9 mouse cellular contexts compared by ENCODE assay signal in genomic region chr19:10258279-10259011, GRCm38 (mm10). TPM values are rescaled to one million over a fixed set of nuclear protein-coding genes. Genes with fewer than 3 reads are reported as not detected.
DNase-seq lines count a peak whose midpoint lies in the region; ATAC-seq and TF ChIP-seq lines count a peak whose summit lies in the region.
"Had no signal": no experiment of that assay in that cellular context is flagged by ENCODE, and none has a peak within 500 bp of the region (broad histone marks: within the 10 kb centered on the region; RNA-seq: fewer than 3 reads in every experiment).

No protein-coding gene starts in this region.

- DNase-seq in embryonic facial prominence, embryonic 14.5 days (ENCODE audit: low spot score) = peak; percentile 78
- peak; percentile 90 for DNase-seq in heart, embryonic 10.5 days (ENCODE audit: low spot score)
- DNase-seq in kidney, postnatal 0 days (ENCODE audit: low spot score) = peak; percentile 94
- peak; percentile 38 for DNase-seq in liver, embryonic 13.5 days
- DNase-seq in neural tube, embryonic 11.5 days (ENCODE audit: low spot score) = peak; percentile 82

- no peak overlapping the region for H3K4me3 ChIP-seq in C2C12 (ENCODE audit: insufficient read depth, poor library complexity, severe bottlenecking)
- H3K4me3 ChIP-seq in bone marrow, adult 2 months (replicated peaks; ENCODE audit: control insufficient read depth, low read depth, low read length) = no peak overlapping the region
- no peak overlapping the region for H3K4me3 ChIP-seq in embryonic facial prominence, embryonic 14.5 days (ENCODE audit: low read depth, low read length)
- no peak overlapping the region for H3K4me3 ChIP-seq in heart, embryonic 10.5 days
- no peak overlapping the region for H3K4me3 ChIP-seq in kidney, postnatal 0 days (replicated peaks; ENCODE audit: low read depth, low read length)
- no peak overlapping the region for H3K4me3 ChIP-seq in liver, embryonic 13.5 days (replicated peaks)
- H3K4me3 ChIP-seq in neural tube, embryonic 11.5 days (ENCODE audit: low read depth, low read length) = no peak overlapping the region
- no peak overlapping the region for H3K4me3 ChIP-seq in stomach, embryonic 16.5 days (replicated peaks; ENCODE audit: low read length)
- H3K4me3 ChIP-seq: embryonic facial prominence, embryonic 13.5 days had no signal

- no peak overlapping the region for H3K9ac ChIP-seq in embryonic facial prominence, embryonic 14.5 days (ENCODE audit: low read depth, low read length)
- no peak overlapping the region for H3K9ac ChIP-seq in kidney, postnatal 0 days (ENCODE audit: low read depth, low read length)
- H3K9ac ChIP-seq in liver, embryonic 13.5 days = no peak overlapping the region
- H3K9ac ChIP-seq in neural tube, embryonic 11.5 days (ENCODE audit: low read length) = no peak overlapping the region
- H3K9ac ChIP-seq in stomach, embryonic 16.5 days (ENCODE audit: low read length) = no peak overlapping the region
- H3K9ac ChIP-seq: embryonic facial prominence, embryonic 13.5 days had no signal

- peak; percentile 69 for ATAC-seq in embryonic facial prominence, embryonic 14.5 days (ENCODE audit: low read depth)
- peak; percentile 27 for ATAC-seq in kidney, postnatal 0 days (replicated peaks; ENCODE audit: low FRiP score, low read depth)
- ATAC-seq in liver, embryonic 13.5 days (ENCODE audit: low read depth) = peak; percentile 55; the same call in 1 of the 2 replicates
- peak; percentile 38; the same call in 1 of the 2 replicates for ATAC-seq in neural tube, embryonic 11.5 days (ENCODE audit: insufficient read depth, low FRiP score, low TSS enrichment)
- peak; percentile 61; the same call in 1 of the 2 replicates for ATAC-seq in stomach, embryonic 16.5 days (ENCODE audit: insufficient read depth, low FRiP score)

- no peaks in the 10 kb centered on the region for H3K79me2 ChIP-seq in C2C12 (ENCODE audit: control insufficient read depth, insufficient read depth)

- no peaks in the 10 kb centered on the region for H3K9me3 ChIP-seq in embryonic facial prominence, embryonic 14.5 days (ENCODE audit: control insufficient read depth, low read length)
- H3K9me3 ChIP-seq in heart, embryonic 10.5 days = no peaks in the 10 kb centered on the region
- H3K9me3 ChIP-seq in kidney, postnatal 0 days (replicated peaks; ENCODE audit: low read length) = no peaks in the 10 kb centered on the region
- H3K9me3 ChIP-seq in liver, embryonic 13.5 days (replicated peaks) = no peaks in the 10 kb centered on the region
- H3K9me3 ChIP-seq in neural tube, embryonic 11.5 days (ENCODE audit: control insufficient read depth, low read length) = no peaks in the 10 kb centered on the region
- no peaks in the 10 kb centered on the region for H3K9me3 ChIP-seq in stomach, embryonic 16.5 days (replicated peaks; ENCODE audit: control insufficient read depth, low read length)
- H3K9me3 ChIP-seq: embryonic facial prominence, embryonic 13.5 days had no signal

- H3K27ac ChIP-seq in bone marrow, adult 2 months (ENCODE audit: control insufficient read depth, insufficient read depth, low read depth, low read length, poor library complexity) = no peak overlapping the region
- no peak overlapping the region for H3K27ac ChIP-seq in embryonic facial prominence, embryonic 14.5 days (replicated peaks; ENCODE audit: low read depth, low read length)
- H3K27ac ChIP-seq in heart, embryonic 10.5 days = no peak overlapping the region
- no peak overlapping the region for H3K27ac ChIP-seq in kidney, postnatal 0 days
- H3K27ac ChIP-seq in liver, embryonic 13.5 days = no peak overlapping the region
- H3K27ac ChIP-seq in neural tube, embryonic 11.5 days (ENCODE audit: low read depth, low read length) = no peak overlapping the region
- H3K27ac ChIP-seq in stomach, embryonic 16.5 days (ENCODE audit: low read length) = no peak overlapping the region
- H3K27ac ChIP-seq: embryonic facial prominence, embryonic 13.5 days had no signal

- peak; percentile 77 for TF ChIP-seq CTCF in C2C12 (IDR thresholded peaks at IDR 0.05; ENCODE audit: control insufficient read depth, insufficient read depth, insufficient read length)
- TF ChIP-seq CTCF in bone marrow, adult 2 months (IDR thresholded peaks at IDR 0.05; ENCODE audit: control insufficient read depth, insufficient read depth, low read length) = peak; percentile 78
- TF ChIP-seq CTCF in kidney, postnatal 0 days (IDR thresholded peaks at IDR 0.05; ENCODE audit: low read depth) = peak; percentile 97

- no peaks in the 10 kb centered on the region for H3K4me1 ChIP-seq in bone marrow, adult 2 months (ENCODE audit: control insufficient read depth, insufficient read depth, low read length)
- H3K4me1 ChIP-seq in embryonic facial prominence, embryonic 14.5 days (ENCODE audit: control insufficient read depth, insufficient read depth, low read length) = no peaks in the 10 kb centered on the region
- peaks cover 6% of the 10 kb centered on the region; the same call in 1 of the 2 replicates for H3K4me1 ChIP-seq in heart, embryonic 10.5 days
- H3K4me1 ChIP-seq in kidney, postnatal 0 days (replicated peaks; ENCODE audit: insufficient read depth, low read length) = no peaks in the 10 kb centered on the region
- H3K4me1 ChIP-seq in liver, embryonic 13.5 days (replicated peaks) = no peaks in the 10 kb centered on the region
- no peaks in the 10 kb centered on the region for H3K4me1 ChIP-seq in neural tube, embryonic 11.5 days (ENCODE audit: control insufficient read depth, insufficient read depth, low read length)
- H3K4me1 ChIP-seq in stomach, embryonic 16.5 days (ENCODE audit: control insufficient read depth, insufficient read depth, low read length) = no peaks in the 10 kb centered on the region

- no peak for TF ChIP-seq POLR2A in bone marrow, adult 2 months (IDR thresholded peaks at IDR 0.05; ENCODE audit: borderline replicate concordance, control insufficient read depth, low read depth, low read length)

- H3ac ChIP-seq in C2C12 (ENCODE audit: control insufficient read depth, insufficient read length, low read depth) = no peak overlapping the region

- H3K79me3 ChIP-seq in C2C12 (ENCODE audit: low read depth) = no peaks in the 10 kb centered on the region

- H3K27me3 ChIP-seq in C2C12 (ENCODE audit: control insufficient read depth, insufficient read depth, insufficient read length) = no peaks in the 10 kb centered on the region
- no peaks in the 10 kb centered on the region for H3K27me3 ChIP-seq in embryonic facial prominence, embryonic 14.5 days (replicated peaks; ENCODE audit: control insufficient read depth, insufficient read depth, low read length)
- peaks cover 53% of the 10 kb centered on the region for H3K27me3 ChIP-seq in heart, embryonic 10.5 days (ENCODE audit: insufficient read depth, poor library complexity, severe bottlenecking)
- no peaks in the 10 kb centered on the region for H3K27me3 ChIP-seq in kidney, postnatal 0 days (ENCODE audit: insufficient read depth, low read length)
- peaks cover 8% of the 10 kb centered on the region; the same call in 1 of the 2 replicates for H3K27me3 ChIP-seq in liver, embryonic 13.5 days
- no peaks in the 10 kb centered on the region for H3K27me3 ChIP-seq in neural tube, embryonic 11.5 days (ENCODE audit: control insufficient read depth, insufficient read depth, low read length)
- H3K27me3 ChIP-seq in stomach, embryonic 16.5 days (ENCODE audit: control insufficient read depth, insufficient read depth, low read length) = no peaks in the 10 kb centered on the region; the same call in 1 of the 2 replicates
- H3K27me3 ChIP-seq: embryonic facial prominence, embryonic 13.5 days had no signal

- 18% methylated on average over 6 of the region's 6 CpGs for WGBS in bone marrow, adult 2 months
- WGBS in embryonic facial prominence, embryonic 14.5 days = 18% methylated on average over 6 of the region's 6 CpGs
- 20% methylated on average over 6 of the region's 6 CpGs for WGBS in heart, embryonic 10.5 days
- 19% methylated on average over 6 of the region's 6 CpGs for WGBS in kidney, postnatal 0 days
- 18% methylated on average over 6 of the region's 6 CpGs for WGBS in liver, embryonic 13.5 days (ENCODE audit: insufficient replicate concordance)
- 19% methylated on average over 6 of the region's 6 CpGs for WGBS in neural tube, embryonic 11.5 days
- 21% methylated on average over 6 of the region's 6 CpGs for WGBS in stomach, embryonic 16.5 days

- H3K36me3 ChIP-seq in C2C12 (ENCODE audit: control insufficient read depth, insufficient read depth) = peaks cover 7% of the 10 kb centered on the region
- H3K36me3 ChIP-seq in embryonic facial prominence, embryonic 14.5 days (ENCODE audit: control insufficient read depth, insufficient read depth, low read length) = no peaks in the 10 kb centered on the region
- H3K36me3 ChIP-seq in heart, embryonic 10.5 days = no peaks in the 10 kb centered on the region
- no peaks in the 10 kb centered on the region; the same call in 1 of the 2 replicates for H3K36me3 ChIP-seq in kidney, postnatal 0 days (ENCODE audit: insufficient read depth, low read length)
- H3K36me3 ChIP-seq in liver, embryonic 13.5 days = no peaks in the 10 kb centered on the region
- 0 out of 2 replicates have a peak, but pooled peaks cover 2% of the 10 kb centered on the region for H3K36me3 ChIP-seq in neural tube, embryonic 11.5 days (ENCODE audit: control insufficient read depth, insufficient read depth, low read length)
- no peaks in the 10 kb centered on the region for H3K36me3 ChIP-seq in stomach, embryonic 16.5 days (ENCODE audit: control insufficient read depth, insufficient read depth, low read length)

- H3K4me2 ChIP-seq in embryonic facial prominence, embryonic 14.5 days (ENCODE audit: low read depth, low read length) = no peak overlapping the region
- H3K4me2 ChIP-seq in kidney, postnatal 0 days (ENCODE audit: low read length) = no peak overlapping the region
- no peak overlapping the region for H3K4me2 ChIP-seq in liver, embryonic 13.5 days
- H3K4me2 ChIP-seq in neural tube, embryonic 11.5 days (ENCODE audit: low read depth) = no peak overlapping the region
- H3K4me2 ChIP-seq in stomach, embryonic 16.5 days (ENCODE audit: low read depth, low read length) = no peak overlapping the region
- H3K4me2 ChIP-seq: embryonic facial prominence, embryonic 13.5 days had no signal

RNA-seq across cellular contexts. Expression of gene Myrf, which starts 17.9 kb away (rescaled TPM):
- polyA plus RNA-seq in C2C12 (2012; fragmentation: generic; extraction: Trizol) = 0.21 TPM
- polyA plus RNA-seq in bone marrow, adult 2 months (2011; ENCODE audit: insufficient read depth, insufficient read length, low replicate concordance, missing spikeins) = 0.35 TPM in 1 of 2 replicates, not detected in the other
- polyA plus RNA-seq in embryonic facial prominence, embryonic 14.5 days (2014; fragmentation: Nextera tagmentation; extraction: Ambion mirVana) = 0.87 and 0.96 TPM in 2 replicates
- polyA plus RNA-seq in heart, embryonic 10.5 days (2016; fragmentation: Nextera tagmentation; extraction: Ambion mirVana) = 17.4 and 30.6 TPM in 2 replicates
- 1.2 and 1.5 TPM in 2 replicates for polyA plus RNA-seq in kidney, postnatal 0 days (2015; fragmentation: Nextera tagmentation; extraction: Ambion mirVana)
- polyA plus RNA-seq in liver, embryonic 13.5 days (2015; fragmentation: Nextera tagmentation; extraction: Ambion mirVana) = 3.2 and 3.4 TPM in 2 replicates
- 1.8 and 2.5 TPM in 2 replicates for polyA plus RNA-seq in neural tube, embryonic 11.5 days (2014; fragmentation: Nextera tagmentation; extraction: Ambion mirVana)
- polyA plus RNA-seq in stomach, embryonic 16.5 days (2015; fragmentation: Nextera tagmentation; extraction: Ambion mirVana) = 16.6 and 17.6 TPM in 2 replicates

RNA-seq across cellular contexts. Expression of gene Dagla, which starts 46.2 kb away (rescaled TPM):
- 8.3 TPM for polyA plus RNA-seq in C2C12 (2012; fragmentation: generic; extraction: Trizol)
- 0.18 TPM in 1 of 2 replicates, not detected in the other for polyA plus RNA-seq in bone marrow, adult 2 months (2011; ENCODE audit: insufficient read depth, insufficient read length, low replicate concordance, missing spikeins)
- polyA plus RNA-seq in embryonic facial prominence, embryonic 14.5 days (2014; fragmentation: Nextera tagmentation; extraction: Ambion mirVana) = 2.8 and 2.9 TPM in 2 replicates
- 1.2 TPM in 2 replicates for polyA plus RNA-seq in heart, embryonic 10.5 days (2016; fragmentation: Nextera tagmentation; extraction: Ambion mirVana)
- polyA plus RNA-seq in kidney, postnatal 0 days (2015; fragmentation: Nextera tagmentation; extraction: Ambion mirVana) = 2.0 and 2.2 TPM in 2 replicates
- polyA plus RNA-seq in liver, embryonic 13.5 days (2015; fragmentation: Nextera tagmentation; extraction: Ambion mirVana) = 0.20 and 0.32 TPM in 2 replicates
- 3.2 and 3.4 TPM in 2 replicates for polyA plus RNA-seq in neural tube, embryonic 11.5 days (2014; fragmentation: Nextera tagmentation; extraction: Ambion mirVana)
- 2.9 and 3.4 TPM in 2 replicates for polyA plus RNA-seq in stomach, embryonic 16.5 days (2015; fragmentation: Nextera tagmentation; extraction: Ambion mirVana)

RNA-seq across cellular contexts. Expression of gene Fen1, which starts 54.5 kb away (rescaled TPM):
- polyA plus RNA-seq in C2C12 (2012; fragmentation: generic; extraction: Trizol) = 83.7 TPM
- polyA plus RNA-seq in bone marrow, adult 2 months (2011; ENCODE audit: insufficient read depth, insufficient read length, low replicate concordance, missing spikeins) = 64.3 and 77.3 TPM in 2 replicates
- 52.7 and 63.0 TPM in 2 replicates for polyA plus RNA-seq in embryonic facial prominence, embryonic 14.5 days (2014; fragmentation: Nextera tagmentation; extraction: Ambion mirVana)
- polyA plus RNA-seq in heart, embryonic 10.5 days (2016; fragmentation: Nextera tagmentation; extraction: Ambion mirVana) = 96.5 and 128 TPM in 2 replicates
- polyA plus RNA-seq in kidney, postnatal 0 days (2015; fragmentation: Nextera tagmentation; extraction: Ambion mirVana) = 46.6 and 56.1 TPM in 2 replicates
- polyA plus RNA-seq in liver, embryonic 13.5 days (2015; fragmentation: Nextera tagmentation; extraction: Ambion mirVana) = 190 and 208 TPM in 2 replicates
- polyA plus RNA-seq in neural tube, embryonic 11.5 days (2014; fragmentation: Nextera tagmentation; extraction: Ambion mirVana) = 106 and 113 TPM in 2 replicates
- polyA plus RNA-seq in stomach, embryonic 16.5 days (2015; fragmentation: Nextera tagmentation; extraction: Ambion mirVana) = 72.3 and 83.6 TPM in 2 replicates

RNA-seq across cellular contexts. Expression of gene Tmem258, which starts 54.6 kb away (rescaled TPM):
- 339 TPM for polyA plus RNA-seq in C2C12 (2012; fragmentation: generic; extraction: Trizol)
- polyA plus RNA-seq in bone marrow, adult 2 months (2011; ENCODE audit: insufficient read depth, insufficient read length, low replicate concordance, missing spikeins) = 54.6 and 126 TPM in 2 replicates
- polyA plus RNA-seq in embryonic facial prominence, embryonic 14.5 days (2014; fragmentation: Nextera tagmentation; extraction: Ambion mirVana) = 482 and 563 TPM in 2 replicates
- 384 and 400 TPM in 2 replicates for polyA plus RNA-seq in heart, embryonic 10.5 days (2016; fragmentation: Nextera tagmentation; extraction: Ambion mirVana)
- polyA plus RNA-seq in kidney, postnatal 0 days (2015; fragmentation: Nextera tagmentation; extraction: Ambion mirVana) = 427 and 460 TPM in 2 replicates
- polyA plus RNA-seq in liver, embryonic 13.5 days (2015; fragmentation: Nextera tagmentation; extraction: Ambion mirVana) = 332 and 375 TPM in 2 replicates
- polyA plus RNA-seq in neural tube, embryonic 11.5 days (2014; fragmentation: Nextera tagmentation; extraction: Ambion mirVana) = 379 and 382 TPM in 2 replicates
- polyA plus RNA-seq in stomach, embryonic 16.5 days (2015; fragmentation: Nextera tagmentation; extraction: Ambion mirVana) = 400 and 452 TPM in 2 replicates

Comparison
In these comparisons a context has a peak if more than half of its experiments do, and no peak if none do; other contexts are left out.
1. DNase-seq: peak in every context shown above with its lines; median percentile 94 in kidney, postnatal 0 days; 90 in heart, embryonic 10.5 days; 82 in neural tube, embryonic 11.5 days; 78 in embryonic facial prominence, embryonic 14.5 days; 38 in liver, embryonic 13.5 days.